Mouse (Mus musculus) thymus, adult 2 months (tissue): ENCODE data around the gene Ms4a6d.

Source experiments
- CTCF ChIP-seq: fragments of 200-500 bp; IDR thresholded peaks from 2 replicates; pipeline ENCODE4 v1.5.1; 2012; ENCODE audit warnings: mild to moderate bottlenecking, control low read depth, low read length, moderate library complexity, borderline replicate concordance; ENCODE audit not compliant: control insufficient read depth, poor library complexity, insufficient read depth; ENCODE audit errors: extremely low read depth
- POLR2A ChIP-seq: fragments of 200-500 bp; IDR thresholded peaks from 2 replicates; pipeline ENCODE4 v1.6.1; 2012; ENCODE audit warnings: mild to moderate bottlenecking, low read length, control low read depth, moderate library complexity; ENCODE audit not compliant: control insufficient read depth, poor library complexity, insufficient read depth; ENCODE audit errors: extremely low read depth

GRCm38 (mm10) chr19:11617983-11618382 is 13.3 kb upstream of the Ms4a6d start:
- TF ChIP-seq POLR2A (no peak), CTCF (no peak)
